Mouse (Mus musculus) G1E (cell line): ENCODE measurements at regions not wholly inside any gene's neighbourhood (a gene's known extent, or its start where the extent isn't known, plus 50 kb on each side); places are given as distances from the start of the nearest gene placed in this dataset.

ENCODE experiments used
- CTCF ChIP-seq: IDR thresholded peaks from 2 replicates; pipeline ENCODE4 v1.5.1; 2012; ENCODE audit warnings: low read depth, low read length, inconsistent platforms, mixed read lengths
- GATA1 ChIP-seq: IDR thresholded peaks from 2 replicates; pipeline ENCODE4 v1.6.1; 2012; ENCODE audit warnings: borderline replicate concordance, low read length, inconsistent platforms, mixed read lengths
- POLR2AphosphoS5 ChIP-seq: IDR thresholded peaks from 2 replicates; pipeline ENCODE4 v1.6.1; 2012; ENCODE audit warnings: low read depth, low read length, inconsistent platforms; ENCODE audit not compliant: insufficient replicate concordance
- TAL1 ChIP-seq: conservative IDR thresholded peaks from 2 replicates; pipeline ENCODE4 v1.6.1; 2012; ENCODE audit warnings: low read depth, low read length, inconsistent platforms, mixed read lengths

DNA sequence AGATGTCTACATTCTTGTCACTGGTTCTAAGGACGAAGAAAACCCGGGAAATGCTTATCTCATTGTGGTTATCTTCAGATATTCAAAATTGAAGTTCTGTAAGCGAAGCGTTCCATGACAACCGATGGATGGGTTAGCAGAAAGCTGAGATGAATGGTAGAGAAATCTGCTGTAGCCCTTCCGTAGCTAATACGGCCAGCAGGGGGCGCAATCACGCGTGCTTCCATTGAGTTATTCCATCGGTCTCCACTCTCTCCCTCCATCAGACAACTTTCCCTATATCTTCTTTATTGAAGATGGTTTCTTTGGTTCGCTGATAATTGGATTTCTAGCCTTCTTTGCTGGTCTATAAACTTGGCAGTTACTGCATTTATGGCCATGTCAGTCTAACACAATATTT is 549.5 kb downstream of the Cbln4 start:
- TF ChIP-seq CTCF (no peak), GATA1 (no peak), TAL1 (no peak), POLR2AphosphoS5 (no peak)
